Mouse (Mus musculus) skeletal muscle tissue, adult 2 months (tissue): ENCODE results near the gene Olfr824.
"Not testable (repeated sequence)": the region's sequence is repeated elsewhere in the genome, so short reads cannot be mapped to it uniquely, and the experiment has no call there.

Source experiments
- DNase-seq: peaks from one replicate; pipeline ENCODE4 v3.0.0-alpha.2; 2012; ENCODE audit warnings: low read depth, low spot score

Olfr824 gene

GRCm38 (mm10) chr10:130129900-130130299 lies at the start of gene Olfr824:
Gene Olfr824 (minus strand): TSS chr10:130130000.
- DNase-seq = not testable (repeated sequence)

GRCm38 (mm10) chr10:130166666-130167065 lies 36.9 kb upstream of the Olfr824 start, which contains the start of gene Olfr825:
Gene Olfr825 (minus strand): TSS chr10:130166766.
- no peak for DNase-seq

GRCm38 (mm10) chr10:130165196-130165595 lies 35.4 kb upstream of the Olfr824 start:
- no peak for DNase-seq

- DNase-seq = no peak
Observed at GRCm38 (mm10) chr10:130144121-130144520, 14.3 kb upstream of the Olfr824 start.

GRCm38 (mm10) chr10:130142481-130142880 lies 12.7 kb upstream of the Olfr824 start:
- not testable (repeated sequence) for DNase-seq

- DNase-seq = no peak
Observed at GRCm38 (mm10) chr10:130134811-130135210, 5.0 kb upstream of the Olfr824 start.

GRCm38 (mm10) chr10:130116045-130116444 lies 13.8 kb downstream of the Olfr824 start:
- DNase-seq = not testable (repeated sequence)

GRCm38 (mm10) chr10:130115283-130115682 lies 14.5 kb downstream of the Olfr824 start, which contains the start of gene Olfr823:
Gene Olfr823 (minus strand): TSS chr10:130115383.
- DNase-seq = not testable (repeated sequence)

GRCm38 (mm10) chr10:130096104-130096503 lies 33.7 kb downstream of the Olfr824 start:
- no peak for DNase-seq

- DNase-seq = no peak
Observed at GRCm38 (mm10) chr10:130092838-130093440, 36.9 kb downstream of the Olfr824 start.
